Mouse (Mus musculus) lung, postnatal 0 days (tissue): Measurements from ENCODE around the gene Pik3cd. TPM values are rescaled to one million over a fixed set of nuclear protein-coding genes. Genes with fewer than 3 reads are reported as not detected.

Source experiments
- ATAC-seq: fragments of 200-750 bp; cut with Nextera tagmentation; 2 replicates; pipeline ENCODE4 v1.8.0; 2017; ENCODE audit warnings: moderate library complexity
- DNase-seq: peaks from one replicate; pipeline ENCODE4 v3.0.0-alpha.2; 2016; ENCODE audit warnings: low spot score
- H3K27ac ChIP-seq: fragments of 300-500 bp; sonication (generic); 2 replicates; pipeline ENCODE4 v1.5.1; 2014; ENCODE audit warnings: antibody characterized with exemption, mild to moderate bottlenecking, low read length, mixed read lengths
- H3K27me3 ChIP-seq: fragments of 300-500 bp; sonication (generic); replicated peaks from 2 replicates; pipeline ENCODE4 v1.6.1; 2014; ENCODE audit warnings: low read length, mixed read lengths; ENCODE audit not compliant: insufficient read depth
- H3K36me3 ChIP-seq: fragments of 300-500 bp; sonication (generic); 2 replicates; pipeline ENCODE4 v1.6.1; 2014; ENCODE audit warnings: low read length, mixed read lengths; ENCODE audit not compliant: insufficient read depth
- H3K4me1 ChIP-seq: fragments of 300-500 bp; sonication (generic); 2 replicates; pipeline ENCODE4 v1.6.1; 2014; ENCODE audit warnings: antibody characterized with exemption, low read depth, low read length, mixed read lengths; ENCODE audit not compliant: insufficient read depth
- H3K4me2 ChIP-seq: fragments of 300-500 bp; sonication (generic); replicated peaks from 2 replicates; pipeline ENCODE4 v1.6.1; 2014; ENCODE audit warnings: low read depth, mild to moderate bottlenecking, low read length, moderate library complexity, mixed read lengths
- H3K4me3 ChIP-seq: fragments of 300-500 bp; sonication (generic); 2 replicates; pipeline ENCODE4 v1.5.1; 2014; ENCODE audit warnings: low read depth, low read length
- H3K9ac ChIP-seq: fragments of 300-500 bp; sonication (generic); replicated peaks from 2 replicates; pipeline ENCODE4 v1.6.1; 2014; ENCODE audit warnings: low read depth, mild to moderate bottlenecking
- H3K9me3 ChIP-seq: fragments of 300-500 bp; sonication (generic); 2 replicates; pipeline ENCODE4 v1.6.1; 2016; ENCODE audit warnings: low read length, mixed read lengths
- CTCF ChIP-seq: IDR thresholded peaks from 2 replicates; pipeline ENCODE4 v1.5.1; 2016; ENCODE audit warnings: antibody characterized with exemption, mild to moderate bottlenecking
- EP300 ChIP-seq: IDR thresholded peaks from 2 replicates; pipeline ENCODE4 v1.6.1; 2016; ENCODE audit warnings: antibody characterized with exemption, mild to moderate bottlenecking, control low read depth
- WGBS: fragments of 180-500 bp; shearing (Covaris S2); extraction: QIAGEN DNeasy Blood & Tissue Kit; methylation state at CpG from one replicate; pipeline ENCODE4 v1.1.7; 2014; 5-methylcytosine and 5-hydroxymethylcytosine counted together
- polyA plus RNA-seq: library from polyadenylated mRNA; unstranded; fragments of >200 nt; fragmentation: Nextera tagmentation; extraction: Ambion mirVana; gene quantifications from 2 replicates; pipeline ENCODE4 v1.2.1, GENCODE M21; 2015

Pik3cd gene
- polyA plus RNA-seq, 1 experiment from 2014 or later = 4.0 TPM

- no peaks in the 10 kb centered on the region for H3K9me3 ChIP-seq
- DNase-seq = no peak
- TF ChIP-seq EP300 = no peak
- no peak for TF ChIP-seq CTCF
- H3K4me2 ChIP-seq = no peak overlapping the region
- no peak overlapping the region for H3K4me3 ChIP-seq
- no peaks in the 10 kb centered on the region for H3K27me3 ChIP-seq
- H3K9ac ChIP-seq = no peak overlapping the region
- no peak for ATAC-seq
- no peaks in the 10 kb centered on the region for H3K36me3 ChIP-seq
- 80% methylated on average over 6 of the region's 6 CpGs for WGBS
- no peak overlapping the region for H3K27ac ChIP-seq
- peaks cover 7% of the 10 kb centered on the region; the same call in 1 of the 2 replicates for H3K4me1 ChIP-seq
These were observed 31.9 kb upstream of the Pik3cd start for GRCm38 (mm10) chr4:149734246-149734645.

- no peak for DNase-seq
- peaks cover 7% of the 10 kb centered on the region; the same call in 1 of the 2 replicates for H3K4me1 ChIP-seq
- H3K4me2 ChIP-seq = no peak overlapping the region
- no peak for TF ChIP-seq EP300
- no peak for TF ChIP-seq CTCF
- no peak overlapping the region for H3K4me3 ChIP-seq
- no peaks in the 10 kb centered on the region for H3K27me3 ChIP-seq
- H3K36me3 ChIP-seq = no peaks in the 10 kb centered on the region
- no peaks in the 10 kb centered on the region for H3K9me3 ChIP-seq
- H3K9ac ChIP-seq = no peak overlapping the region
- no peak for ATAC-seq
- no peak overlapping the region for H3K27ac ChIP-seq
- WGBS = 66% methylated on average over 6 of the region's 6 CpGs
These were observed 31.4 kb upstream of the Pik3cd start for GRCm38 (mm10) chr4:149733748-149734147.

GRCm38 (mm10) chr4:149732800-149733199 is 30.4 kb upstream of the Pik3cd start:
- peak; percentile 25 for DNase-seq
- peak; percentile 4; the same call in 1 of the 2 replicates for ATAC-seq
- H3K9ac ChIP-seq = no peak overlapping the region
- TF ChIP-seq CTCF (no peak), EP300 (no peak)
- H3K36me3 ChIP-seq = no peaks in the 10 kb centered on the region
- H3K9me3 ChIP-seq = no peaks in the 10 kb centered on the region
- H3K4me3 ChIP-seq = no peak overlapping the region
- H3K27me3 ChIP-seq = no peaks in the 10 kb centered on the region
- no peak overlapping the region for H3K4me2 ChIP-seq
- H3K27ac ChIP-seq = peak overlapping the region; percentile 20; the same call in 1 of the 2 replicates
- 43% methylated on average over 10 of the region's 10 CpGs for WGBS
- peaks cover 7% of the 10 kb centered on the region; the same call in 1 of the 2 replicates for H3K4me1 ChIP-seq

GRCm38 (mm10) chr4:149732313-149732712 is 29.9 kb upstream of the Pik3cd start:
- H3K36me3 ChIP-seq = no peaks in the 10 kb centered on the region
- H3K27ac ChIP-seq = peak overlapping the region; percentile 20; the same call in 1 of the 2 replicates
- H3K4me3 ChIP-seq = no peak overlapping the region
- ATAC-seq = no peak
- peaks cover 7% of the 10 kb centered on the region; the same call in 1 of the 2 replicates for H3K4me1 ChIP-seq
- TF ChIP-seq CTCF (no peak), EP300 (no peak)
- WGBS = 87% methylated on average over 3 of the region's 3 CpGs
- DNase-seq = no peak
- H3K4me2 ChIP-seq = no peak overlapping the region
- no peaks in the 10 kb centered on the region for H3K27me3 ChIP-seq
- H3K9ac ChIP-seq = no peak overlapping the region
- no peaks in the 10 kb centered on the region for H3K9me3 ChIP-seq

- Histone ChIP-seq H3K4me3 (no peak overlapping the region), H3K4me1 (no peaks in the 10 kb centered on the region), H3K27ac (no peak overlapping the region), H3K9me3 (no peaks in the 10 kb centered on the region), H3K36me3 (no peaks in the 10 kb centered on the region), H3K27me3 (no peaks in the 10 kb centered on the region), H3K4me2 (no peak overlapping the region), H3K9ac (no peak overlapping the region)
- no peak for DNase-seq
- TF ChIP-seq EP300 (no peak), CTCF (no peak)
- WGBS = 47% methylated on average over 7 of the region's 7 CpGs
- no peak for ATAC-seq
These were observed 28.5 kb upstream of the Pik3cd start for GRCm38 (mm10) chr4:149730827-149731226.

- no peaks in the 10 kb centered on the region for H3K9me3 ChIP-seq
- no peak overlapping the region for H3K4me3 ChIP-seq
- WGBS = 62% methylated on average over 8 of the region's 8 CpGs
These were observed 26.4 kb upstream of the Pik3cd start for GRCm38 (mm10) chr4:149728810-149729209.

GRCm38 (mm10) chr4:149727636-149728035 is 25.3 kb upstream of the Pik3cd start:
- no peaks in the 10 kb centered on the region for H3K9me3 ChIP-seq
- no peak for ATAC-seq
- H3K4me2 ChIP-seq = no peak overlapping the region
- H3K27me3 ChIP-seq = no peaks in the 10 kb centered on the region
- H3K9ac ChIP-seq = no peak overlapping the region
- no peaks in the 10 kb centered on the region for H3K4me1 ChIP-seq
- DNase-seq = no peak
- H3K27ac ChIP-seq = no peak overlapping the region
- H3K4me3 ChIP-seq = no peak overlapping the region
- no peak for TF ChIP-seq CTCF
- no peak for TF ChIP-seq EP300
- no peaks in the 10 kb centered on the region for H3K36me3 ChIP-seq
- 94% methylated on average over 5 of the region's 5 CpGs for WGBS

More at GRCm38 (mm10) chr4:149728810-149729209, 26.4 kb upstream of the Pik3cd start:
- H3K4me2 ChIP-seq = no peak overlapping the region
- no peaks in the 10 kb centered on the region for H3K36me3 ChIP-seq
- H3K4me1 ChIP-seq = no peaks in the 10 kb centered on the region
- no peak overlapping the region for H3K9ac ChIP-seq
- ATAC-seq (peak; percentile 33; the same call in 1 of the 2 replicates), DNase-seq (peak; percentile 27)
- TF ChIP-seq EP300 (no peak), CTCF (no peak)
- no peaks in the 10 kb centered on the region for H3K27me3 ChIP-seq
- H3K27ac ChIP-seq = no peak overlapping the region
